In genomic region chr10:6788517-6789237, GRCm38 (mm10) we compare ENCODE assay signal across 9 mouse cellular contexts. TPM values are rescaled to one million over a fixed set of nuclear protein-coding genes. Genes with fewer than 3 reads are reported as not detected.
DNase-seq lines count a peak whose midpoint lies in the region; ATAC-seq and TF ChIP-seq lines count a peak whose summit lies in the region.
"Had no signal": no experiment of that assay in that cellular context is flagged by ENCODE, and none has a peak within 500 bp of the region (broad histone marks: within the 10 kb centered on the region; RNA-seq: fewer than 3 reads in every experiment).

No protein-coding gene starts in this region.

- no peak for TF ChIP-seq POLR2A in olfactory bulb, adult 2 months (IDR thresholded peaks at IDR 0.05; ENCODE audit: insufficient read depth, low read depth, low read length)

- no peaks in the 10 kb centered on the region for H3K9me3 ChIP-seq in ES-E14 (ENCODE audit: control insufficient read depth, insufficient read depth, low read depth, low read length)
- H3K9me3 ChIP-seq in hindbrain, embryonic 11.5 days (ENCODE audit: control insufficient read depth, low read length) = no peaks in the 10 kb centered on the region
- no peaks in the 10 kb centered on the region for H3K9me3 ChIP-seq in limb, embryonic 11.5 days (ENCODE audit: control insufficient read depth, low read length)

- H3K9ac ChIP-seq in ES-E14 (ENCODE audit: insufficient read depth, low read depth, low read length, poor library complexity, severe bottlenecking) = no peak overlapping the region
- H3K9ac ChIP-seq in hindbrain, embryonic 11.5 days (ENCODE audit: low read depth, low read length) = no peak overlapping the region
- no peak overlapping the region for H3K9ac ChIP-seq in limb, embryonic 11.5 days (ENCODE audit: low read length)

- WGBS in hindbrain, embryonic 11.5 days = 3% methylated on average over 25 of the region's 25 CpGs
- 4% methylated on average over 25 of the region's 25 CpGs for WGBS in limb, embryonic 11.5 days
- 5% methylated on average over 25 of the region's 25 CpGs for WGBS in olfactory bulb, adult 2 months

- no peaks in the 10 kb centered on the region for H3K36me3 ChIP-seq in ES-E14 (ENCODE audit: control insufficient read depth, insufficient read depth, low read length, poor library complexity, severe bottlenecking)
- H3K36me3 ChIP-seq in hindbrain, embryonic 11.5 days (ENCODE audit: control insufficient read depth, insufficient read depth, low read length) = no peaks in the 10 kb centered on the region
- no peaks in the 10 kb centered on the region for H3K36me3 ChIP-seq in limb, embryonic 11.5 days (ENCODE audit: control insufficient read depth, insufficient read depth, low read length)

- no peaks in the 10 kb centered on the region for H3K27me3 ChIP-seq in hindbrain, embryonic 11.5 days (ENCODE audit: control insufficient read depth, insufficient read depth, low read length)
- H3K27me3 ChIP-seq in limb, embryonic 11.5 days (ENCODE audit: control insufficient read depth, insufficient read depth, low read length) = no peaks in the 10 kb centered on the region

- H3K4me1 ChIP-seq in ES-E14 (ENCODE audit: control insufficient read depth in 2 of 2, insufficient read depth in 2 of 2, low read length in 2 of 2, poor library complexity in 1 of 2) = no peaks in the 10 kb centered on the region; a peak in 1 of 4 replicates
- no peaks in the 10 kb centered on the region for H3K4me1 ChIP-seq in hindbrain, embryonic 11.5 days (replicated peaks; ENCODE audit: control insufficient read depth, insufficient read depth, low read length)
- H3K4me1 ChIP-seq in limb, embryonic 11.5 days (ENCODE audit: control insufficient read depth, insufficient read depth, low read length) = no peaks in the 10 kb centered on the region
- H3K4me1 ChIP-seq in olfactory bulb, adult 2 months (ENCODE audit: control insufficient read depth, insufficient read depth, low read length) = peaks cover 4% of the 10 kb centered on the region

- H3K4me3 ChIP-seq in ES-E14 (ENCODE audit: insufficient read depth in 1 of 2, low read depth in 1 of 2, low read length in 2 of 2, poor library complexity in 1 of 2, severe bottlenecking in 1 of 2) = peak overlapping the region; percentile 20 to 45
- peak overlapping the region; percentile 10; the same call in 1 of the 2 replicates for H3K4me3 ChIP-seq in hindbrain, embryonic 11.5 days (ENCODE audit: low read depth, low read length)
- no peak overlapping the region for H3K4me3 ChIP-seq in limb, embryonic 11.5 days (ENCODE audit: low read depth, low read length)
- peak overlapping the region; percentile 53 for H3K4me3 ChIP-seq in olfactory bulb, adult 2 months (ENCODE audit: insufficient read depth, low read depth, low read length)

- H3K27ac ChIP-seq in ES-E14 (ENCODE audit: insufficient read depth, low read depth, low read length, poor library complexity, severe bottlenecking) = no peak overlapping the region
- no peak overlapping the region for H3K27ac ChIP-seq in hindbrain, embryonic 11.5 days (ENCODE audit: low read depth, low read length)
- no peak overlapping the region for H3K27ac ChIP-seq in limb, embryonic 11.5 days (replicated peaks; ENCODE audit: low read depth, low read length)
- 0 out of 2 replicates have a peak overlapping the region, but pooled peaks have one; percentile 8 for H3K27ac ChIP-seq in olfactory bulb, adult 2 months (ENCODE audit: insufficient read depth, low read depth, low read length)

- intact Hi-C loops in gastrocnemius, postnatal 14 days (cut with DNase I; ENCODE audit: low total_unique reads) = no loop called here

- peak; percentile 14 for DNase-seq in gastrocnemius, postnatal 14 days
- DNase-seq in gastrocnemius, postnatal 25 days = no peak
- peak; percentile 80 for DNase-seq in ES-E14 (ENCODE audit: low read depth, low spot score)
- DNase-seq in embryo, embryonic 9.5 days (ENCODE audit: extremely low spot score) = peak; percentile 78
- DNase-seq in hindbrain, embryonic 11.5 days (ENCODE audit: low spot score) = peak; percentile 76
- peak; percentile 91 for DNase-seq in limb, embryonic 11.5 days (ENCODE audit: low spot score)

- no peak for TF ChIP-seq CTCF in olfactory bulb, adult 2 months (IDR thresholded peaks at IDR 0.05; ENCODE audit: insufficient read depth, low read depth, low read length)

- ATAC-seq in hindbrain, embryonic 11.5 days (ENCODE audit: low FRiP score) = peak; percentile 79
- peak; percentile 84 for ATAC-seq in limb, embryonic 11.5 days (ENCODE audit: insufficient number of reproducible peaks, low FRiP score, low TSS enrichment, low read depth)
- no peak for ATAC-seq in activated CD4-positive, CD25-positive, alpha-beta regulatory T cell, adult 4 months

- peak overlapping the region; percentile 39 for H3K4me2 ChIP-seq in hindbrain, embryonic 11.5 days (replicated peaks; ENCODE audit: low read depth, low read length)
- H3K4me2 ChIP-seq in limb, embryonic 11.5 days (ENCODE audit: low read depth, severe bottlenecking) = no peak overlapping the region

- in situ Hi-C loops in ES-E14 (cut with MboI; ENCODE audit: low sequenced_read_pairs in 2 of 2, unreplicated experiment in 2 of 2) = no loop called here

TF ChIP-seq in ES-E14, 5 proteins besides CTCF, POLR2A, EP300 and RAD21:
- TF ChIP-seq HCFC1 (IDR thresholded peaks at IDR 0.05; ENCODE audit: borderline replicate concordance, insufficient read depth, low read length) = no peak
- no peak for TF ChIP-seq ZC3H11A (IDR thresholded peaks at IDR 0.05; ENCODE audit: borderline replicate concordance, low read depth, low read length)
- TF ChIP-seq CHD2 (IDR thresholded peaks at IDR 0.05; ENCODE audit: low read depth, low read length) = no peak
- no peak for TF ChIP-seq MAFK (IDR thresholded peaks at IDR 0.05; ENCODE audit: insufficient read depth, low read depth, low read length)
- no peak for TF ChIP-seq ZNF384 (IDR thresholded peaks at IDR 0.05; ENCODE audit: low read depth, low read length)

RNA-seq across cellular contexts. Expression of gene Gm10945, which starts 27.1 kb away (rescaled TPM):
- not detected for total RNA-seq in gastrocnemius, postnatal 14 days (2021)
- total RNA-seq in gastrocnemius, postnatal 25 days (2021) = not detected
- not detected in 2 replicates for total RNA-seq in ES-E14 (2012; rRNA removed)
- not detected in 2 replicates for polyA plus RNA-seq in hindbrain, embryonic 11.5 days (2014; fragmentation: Nextera tagmentation; extraction: Ambion mirVana)
- polyA plus RNA-seq in limb, embryonic 11.5 days (2014; fragmentation: Nextera tagmentation; extraction: Ambion mirVana) = not detected in 2 replicates
- not detected in 2 replicates for polyA plus RNA-seq in olfactory bulb, adult 2 months (2012; ENCODE audit: insufficient read depth, insufficient read length, low replicate concordance, missing spikeins)
- polyA plus RNA-seq in activated CD4-positive, CD25-positive, alpha-beta regulatory T cell, adult 4 months (2017; shearing (Covaris generic)) = not detected
- total RNA-seq: left cerebral cortex, postnatal 10 days had no signal

RNA-seq across cellular contexts. Expression of gene Oprm1, which starts 30.4 kb away (rescaled TPM):
- total RNA-seq in gastrocnemius, postnatal 14 days (2021) = not detected
- total RNA-seq in gastrocnemius, postnatal 25 days (2021) = not detected
- not detected in 2 replicates for total RNA-seq in ES-E14 (2012; rRNA removed)
- polyA plus RNA-seq in hindbrain, embryonic 11.5 days (2014; fragmentation: Nextera tagmentation; extraction: Ambion mirVana) = 0.17 and 0.31 TPM in 2 replicates
- not detected in 2 replicates for polyA plus RNA-seq in limb, embryonic 11.5 days (2014; fragmentation: Nextera tagmentation; extraction: Ambion mirVana)
- polyA plus RNA-seq in olfactory bulb, adult 2 months (2012; ENCODE audit: insufficient read depth, insufficient read length, low replicate concordance, missing spikeins) = not detected in 2 replicates
- polyA plus RNA-seq in activated CD4-positive, CD25-positive, alpha-beta regulatory T cell, adult 4 months (2017; shearing (Covaris generic)) = under 1 TPM in 1 of 2 experiments, not detected in 1; 0.97 TPM
